In the genomic region with DNA sequence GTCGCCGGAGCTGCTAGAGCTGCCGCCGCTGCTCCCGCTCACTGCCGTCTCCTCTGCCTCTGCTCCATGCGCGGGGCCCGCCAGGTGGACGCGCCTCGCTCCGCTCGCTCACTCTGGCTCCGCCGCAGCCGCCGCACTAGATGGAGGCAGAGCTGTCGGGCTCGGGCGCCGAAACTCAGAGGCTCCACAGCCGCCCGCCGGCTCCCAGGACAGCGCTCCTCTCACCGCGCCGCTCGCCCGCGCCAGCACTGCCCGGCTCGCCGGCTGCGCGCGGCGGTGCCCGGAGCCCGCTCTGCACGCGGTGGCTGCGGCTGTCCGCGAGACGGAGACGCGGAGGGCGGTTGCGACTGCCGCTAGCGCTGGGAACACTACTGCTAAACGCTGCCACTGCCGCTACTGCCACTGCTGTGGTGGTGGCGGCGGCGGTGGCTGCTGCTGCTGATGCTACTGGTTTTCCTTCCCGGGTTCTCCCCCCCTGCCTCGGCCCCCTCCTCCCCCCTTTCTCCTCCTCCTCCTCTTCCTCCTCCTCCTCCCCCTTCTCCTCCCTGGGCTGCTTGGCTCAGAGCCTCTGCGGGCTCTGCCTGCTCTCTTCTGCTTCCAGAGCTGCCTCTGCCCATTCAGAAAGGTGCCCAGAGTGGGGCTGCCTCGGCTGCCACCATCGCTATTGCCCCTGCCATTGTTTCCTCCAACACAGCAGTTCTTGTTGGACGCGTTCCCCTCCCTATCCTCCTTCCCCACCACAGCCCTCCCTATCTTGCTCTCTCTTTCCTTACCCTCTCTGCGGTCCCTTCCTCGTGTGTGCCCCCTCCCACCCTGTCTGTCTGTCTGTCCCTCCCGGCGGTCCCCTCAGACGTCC, we compare ENCODE assay signal across 7 mouse cellular contexts. TPM values are rescaled to one million over a fixed set of nuclear protein-coding genes. Genes with fewer than 3 reads are reported as not detected.
DNase-seq lines count a peak whose midpoint lies in the region; ATAC-seq and TF ChIP-seq lines count a peak whose summit lies in the region.

A gene (minus strand): TSS at position 450 of the 856 bp plus-strand sequence.

- intact Hi-C loops in gastrocnemius, adult 2 months (cut with DNase I): no loop called here
- intact Hi-C loops in left cerebral cortex, postnatal 10 days (cut with DNase I): no loop called here

- no peaks in the 10 kb centered on the region for H3K9me3 ChIP-seq in intestine, embryonic 15.5 days
- H3K9me3 ChIP-seq in megakaryocyte, embryonic 14.5 days: peaks cover 16% of the 10 kb centered on the region

- WGBS in intestine, embryonic 15.5 days: 14% methylated on average over 52 of the region's 70 CpGs

- H3K4me1 ChIP-seq in intestine, embryonic 15.5 days (replicated peaks): no peaks in the 10 kb centered on the region
- peaks cover 7% of the 10 kb centered on the region for H3K4me1 ChIP-seq in megakaryocyte, embryonic 14.5 days

- no peaks in the 10 kb centered on the region for H3K36me3 ChIP-seq in intestine, embryonic 15.5 days
- H3K36me3 ChIP-seq in megakaryocyte, embryonic 14.5 days (replicated peaks; ENCODE audit: low read length): no peaks in the 10 kb centered on the region

- peaks cover 30% of the 10 kb centered on the region for H3K27me3 ChIP-seq in intestine, embryonic 15.5 days (replicated peaks)
- peaks cover 61% of the 10 kb centered on the region for H3K27me3 ChIP-seq in megakaryocyte, embryonic 14.5 days (replicated peaks)

- H3K9ac ChIP-seq in intestine, embryonic 15.5 days: peak within 1 kb of the TSS; percentile 37

- ATAC-seq in intestine, embryonic 15.5 days: peak; percentile 81

- H3K4me3 ChIP-seq in gastrocnemius, adult 2 months: peak within 1 kb of the TSS; percentile 73
- H3K4me3 ChIP-seq in intestine, embryonic 15.5 days (replicated peaks): peak within 1 kb of the TSS; percentile 47
- H3K4me3 ChIP-seq in megakaryocyte, embryonic 14.5 days (replicated peaks): peak within 1 kb of the TSS; percentile 92

- no peak within 1 kb of the TSS for H3K27ac ChIP-seq in gastrocnemius, adult 2 months
- no peak within 1 kb of the TSS for H3K27ac ChIP-seq in intestine, embryonic 15.5 days

- TF ChIP-seq CTCF in gastrocnemius, adult 2 months (IDR thresholded peaks at IDR 0.05): no peak

- peak; percentile 69 for DNase-seq in adrenal gland, postnatal 14 days
- DNase-seq in cerebellum, postnatal 10 days: peak; percentile 66 to 71
- DNase-seq in gastrocnemius, adult 2 months: peak; percentile 36
- DNase-seq in left cerebral cortex, postnatal 10 days (ENCODE audit: extremely low spot score in 1 of 2, low spot score in 2 of 2): peak; percentile 17 to 63
- DNase-seq in right cerebral cortex, postnatal 36 days (ENCODE audit: low spot score in 2 of 2): peak; percentile 27 to 31

- peak within 1 kb of the TSS; percentile 83 for H3K4me2 ChIP-seq in intestine, embryonic 15.5 days (replicated peaks)

RNA-seq across cellular contexts. Expression of the gene that starts here (rescaled TPM):
- total RNA-seq in adrenal gland, postnatal 14 days (2021): 11.0 and 11.2 TPM in 2 replicates
- total RNA-seq in gastrocnemius, adult 2 months (2021): under 1 TPM; 0.03 to 0.08 TPM
- 0.56 and 0.57 TPM in 2 replicates for polyA plus RNA-seq in intestine, embryonic 15.5 days (2015; fragmentation: Nextera tagmentation; extraction: Ambion mirVana)
- total RNA-seq in left cerebral cortex, postnatal 10 days (2021): 10 to 100 TPM; 52.5 to 56.8 TPM
- 0.04 TPM in 1 of 2 replicates, not detected in the other for polyA plus RNA-seq in megakaryocyte, embryonic 14.5 days (2012; ENCODE audit: insufficient read depth, low replicate concordance)

Comparison
In these comparisons a context has a peak if more than half of its experiments do, and no peak if none do; other contexts are left out.
1. RNA of the gene that starts here (total RNA-seq): 52.5 to 56.8 TPM in left cerebral cortex, postnatal 10 days and 11.0 to 11.2 TPM in adrenal gland, postnatal 14 days; 0.03 to 0.08 TPM in gastrocnemius, adult 2 months; every median in the first group is over 10 times any median in the second.
2. Peak in DNase-seq and H3K4me3 ChIP-seq in gastrocnemius, adult 2 months; RNA of the gene not detected or under 1 TPM.
3. Peak in ATAC-seq, H3K4me3 ChIP-seq, H3K9ac ChIP-seq and H3K4me2 ChIP-seq in intestine, embryonic 15.5 days; RNA of the gene not detected or under 1 TPM.
4. Peak in every context shown above with its lines, with median percentiles within 50 percentile points of each other: DNase-seq and H3K4me3 ChIP-seq.